Mouse (Mus musculus) monocyte, adult 2 months (primary cell): ENCODE results near the gene Gm5965.
"Not testable (repeated sequence)": the region's sequence is repeated elsewhere in the genome, so short reads cannot be mapped to it uniquely, and the experiment has no call there.

Experiments
- DNase-seq, 2 experiments: peaks; one replicate each; pipeline ENCODE4 v3.0.0; 2022; ENCODE audit warnings: low spot score in 2 of 2, low read depth in 1 of 2

Gene Gm5965

DNA sequence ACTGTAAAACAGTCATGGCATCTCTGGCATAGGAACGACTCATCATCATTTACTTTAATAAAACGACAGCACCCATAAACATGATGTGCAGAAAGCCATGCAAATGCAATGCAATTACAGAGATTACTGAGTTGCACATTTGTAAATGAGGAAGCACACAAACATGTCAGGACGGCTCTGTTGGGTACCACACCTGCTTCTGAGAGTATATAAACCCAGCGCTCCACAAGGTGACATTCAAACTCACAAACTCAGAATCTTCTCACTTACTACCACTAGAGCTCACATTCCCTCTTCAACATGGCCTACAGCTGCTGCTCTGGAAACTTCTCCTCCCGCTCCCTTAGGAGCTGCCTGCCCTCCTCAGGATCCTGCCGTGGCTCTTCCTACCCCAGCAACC lies at the start of gene Gm5965:
TSS of gene Gm5965 (plus strand) at position 301 of the 400 bp plus-strand sequence.
- no peak for DNase-seq

- no peak for DNase-seq
Observed at GRCm38 (mm10) chr16:88728812-88729275, 48.9 kb upstream of the Gm5965 start, which contains the start of gene Krtap13-1. TSS of gene Krtap13-1 (plus strand) at chr16:88728862.

- no peak for DNase-seq
Observed at GRCm38 (mm10) chr16:88735391-88735790, 42.3 kb upstream of the Gm5965 start.

DNA sequence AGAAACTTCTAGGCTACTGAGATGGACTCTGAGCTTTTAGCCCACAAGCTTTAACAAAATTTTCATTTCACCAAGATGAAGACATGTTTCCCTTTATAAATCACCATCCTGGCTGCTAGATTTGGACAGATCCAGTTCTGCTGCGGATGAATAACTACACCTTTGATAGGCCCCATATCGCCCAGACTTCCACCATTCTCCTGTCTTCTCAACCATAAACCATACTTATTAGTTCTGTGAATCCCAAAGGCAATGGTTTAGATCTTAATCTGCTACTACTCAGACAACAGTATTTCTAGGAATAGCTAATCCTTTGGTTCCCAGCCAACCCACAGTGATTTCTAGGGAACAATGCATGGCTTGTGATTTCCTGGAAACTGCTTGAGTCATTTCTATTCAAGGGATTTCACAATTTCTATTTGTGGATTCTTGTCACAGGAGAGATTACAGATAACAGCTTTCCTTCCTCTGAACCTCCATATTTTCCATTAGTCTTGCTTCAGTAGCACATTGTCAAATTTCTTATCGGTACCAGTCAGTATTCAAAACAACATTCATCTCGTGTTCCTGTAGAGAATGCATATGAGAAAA lies 32.9 kb upstream of the Gm5965 start:
- DNase-seq = no peak

- no peak for DNase-seq
Observed at GRCm38 (mm10) chr16:88747943-88748342, 29.8 kb upstream of the Gm5965 start.

- not testable (repeated sequence) for DNase-seq
Observed at GRCm38 (mm10) chr16:88751535-88751934, 26.2 kb upstream of the Gm5965 start, which contains the start of gene Krtap13. TSS of gene Krtap13 (minus strand) at chr16:88751635.

- not testable (repeated sequence) for DNase-seq
Observed at GRCm38 (mm10) chr16:88758547-88758946, 19.1 kb upstream of the Gm5965 start, which contains the start of gene 2310034C09Rik. TSS of gene 2310034C09Rik (plus strand) at chr16:88758847.

DNA sequence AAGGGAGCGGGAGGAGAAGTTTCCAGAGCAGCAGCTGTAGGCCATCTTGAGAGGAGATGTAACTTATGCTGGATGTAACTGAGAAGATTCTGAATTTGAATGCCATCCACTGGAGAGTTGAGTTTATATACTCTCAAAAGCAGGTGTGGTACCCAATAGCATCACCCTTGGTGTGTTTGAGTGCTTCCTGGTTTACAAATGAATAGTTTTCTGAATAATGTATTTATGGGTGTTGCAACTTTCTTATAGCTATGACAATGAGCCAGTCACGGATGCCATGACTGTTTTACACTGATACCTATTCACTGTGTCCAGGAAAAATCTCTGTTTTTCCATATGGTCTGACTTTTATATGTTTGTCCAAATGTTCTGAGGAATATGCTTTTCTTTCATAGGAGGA lies 3.6 kb upstream of the Gm5965 start, which contains the start of gene 2310057N15Rik:
TSS of gene 2310057N15Rik (minus strand) at position 101 of the 400 bp plus-strand sequence.
- DNase-seq = no peak

- no peak for DNase-seq
Observed at GRCm38 (mm10) chr16:88786786-88787185, 9.1 kb downstream of the Gm5965 start.

DNA sequence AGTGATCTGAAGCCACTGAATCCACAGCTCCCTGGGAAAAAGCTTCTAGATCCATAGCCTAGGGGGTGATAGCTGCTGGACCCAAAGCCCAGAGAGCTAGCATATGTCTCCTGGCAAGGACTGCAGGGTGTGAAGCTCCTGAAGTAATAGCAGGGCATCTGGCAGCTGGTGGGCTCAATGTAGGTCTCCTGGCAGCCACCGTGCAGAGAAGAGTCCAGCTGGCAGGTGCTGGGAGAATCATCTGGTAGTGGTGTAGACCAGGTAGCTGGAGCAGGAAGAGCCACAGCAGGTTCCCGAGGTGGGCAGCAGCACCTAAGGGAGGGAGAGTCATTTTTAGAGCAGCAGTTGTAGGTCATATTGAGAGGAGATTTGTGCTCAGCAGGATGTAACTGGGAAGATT lies 34.1 kb downstream of the Gm5965 start, which contains the start of gene Gm20741:
TSS of gene Gm20741 (minus strand) at position 394 of the 400 bp plus-strand sequence.
- no peak for DNase-seq

GRCm38 (mm10) chr16:88820066-88820465 lies 42.4 kb downstream of the Gm5965 start, which contains the start of gene Krtap15:
TSS of gene Krtap15 (plus strand) at chr16:88820215.
- DNase-seq = no peak

- DNase-seq = no peak
Observed at GRCm38 (mm10) chr16:88823736-88824135, 46.0 kb downstream of the Gm5965 start.

GRCm38 (mm10) chr16:88826095-88826652 lies 48.5 kb downstream of the Gm5965 start, which contains the start of gene Krtap14:
TSS of gene Krtap14 (minus strand) at chr16:88826145.
- no peak for DNase-seq

- no peak for DNase-seq
Observed at GRCm38 (mm10) chr16:88826978-88827377, 49.3 kb downstream of the Gm5965 start.
